Comparison of ENCODE assay signal across 7 mouse cellular contexts in the genomic region with DNA sequence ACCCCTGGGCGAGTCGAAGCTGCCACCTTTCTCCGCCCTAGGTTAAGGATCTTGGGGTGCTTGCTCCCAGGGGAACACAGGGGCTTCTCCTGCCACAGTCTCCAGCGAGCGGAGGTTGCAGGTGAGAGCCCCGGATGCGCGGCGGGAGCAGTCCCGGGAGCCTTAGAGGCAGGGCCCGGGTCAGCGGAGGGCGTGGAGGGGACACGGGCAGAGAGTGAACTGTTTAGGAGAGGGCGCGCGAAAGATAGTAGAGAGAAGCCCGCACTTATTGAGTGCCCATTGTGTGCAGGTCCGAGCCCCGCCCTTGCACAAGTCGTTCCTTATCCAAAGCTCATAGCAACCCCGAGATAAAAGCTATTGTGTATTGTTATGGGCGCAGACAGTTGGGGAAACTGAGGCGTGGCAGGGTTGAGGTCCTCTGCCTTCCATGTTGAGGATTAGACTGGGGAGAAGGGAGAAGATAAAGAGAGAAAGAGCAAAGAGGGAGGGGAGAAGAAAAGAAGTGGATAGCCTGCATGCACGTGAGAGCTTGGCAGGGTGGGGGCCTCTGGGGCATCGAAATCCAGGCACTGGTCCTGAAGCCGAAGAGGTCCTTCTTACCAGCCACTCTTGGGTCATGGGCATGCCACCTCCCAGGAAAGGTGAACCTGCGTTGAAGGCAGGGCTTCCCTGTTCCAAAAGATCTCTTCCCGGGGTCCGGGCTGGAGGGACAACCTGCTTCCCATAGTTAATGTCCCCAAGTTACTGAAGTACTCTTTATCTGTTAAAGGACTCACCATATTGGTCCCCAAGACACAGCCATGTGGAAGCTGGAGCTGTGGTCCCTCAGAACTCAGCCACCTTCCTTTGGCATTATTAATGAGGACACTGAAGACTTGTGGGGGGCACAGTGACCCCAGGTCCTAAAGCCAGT. TPM values are rescaled to one million over a fixed set of nuclear protein-coding genes. Genes with fewer than 3 reads are reported as not detected.
DNase-seq lines count a peak whose midpoint lies in the region; ATAC-seq and TF ChIP-seq lines count a peak whose summit lies in the region.

No protein-coding gene starts in this region.

- no peak for ATAC-seq in forebrain, embryonic 13.5 days
- ATAC-seq in midbrain, embryonic 13.5 days: 0 out of 2 replicates have a peak, but pooled peaks have one; percentile 0

- peak overlapping the region; percentile 87 for H3K9ac ChIP-seq in forebrain, embryonic 13.5 days
- peak overlapping the region; percentile 86 for H3K9ac ChIP-seq in midbrain, embryonic 13.5 days (replicated peaks)

- peak overlapping the region; percentile 79 for H3K4me2 ChIP-seq in forebrain, embryonic 13.5 days
- peak overlapping the region; percentile 80 for H3K4me2 ChIP-seq in midbrain, embryonic 13.5 days (replicated peaks)

- H3K4me3 ChIP-seq in thymus, adult 2 months (ENCODE audit: control insufficient read depth, insufficient read depth, low read length): peak overlapping the region; percentile 59
- peak overlapping the region; percentile 69 for H3K4me3 ChIP-seq in forebrain, embryonic 13.5 days
- peak overlapping the region; percentile 69 for H3K4me3 ChIP-seq in midbrain, embryonic 13.5 days (replicated peaks)

- TF ChIP-seq POLR2A in thymus, adult 2 months (IDR thresholded peaks at IDR 0.05; ENCODE audit: control insufficient read depth, extremely low read depth, insufficient read depth, low read length, poor library complexity): no peak

- peaks cover 8% of the 10 kb centered on the region; the same call in 1 of the 2 replicates for H3K27me3 ChIP-seq in thymus, adult 2 months (ENCODE audit: control insufficient read depth, insufficient read depth, low read length)
- H3K27me3 ChIP-seq in forebrain, embryonic 13.5 days: 0 out of 2 replicates have a peak, but pooled peaks cover 9% of the 10 kb centered on the region
- H3K27me3 ChIP-seq in midbrain, embryonic 13.5 days: no peaks in the 10 kb centered on the region

- DNase-seq in thymus, adult 2 months: peak; percentile 33
- DNase-seq in thymus, postnatal 0 days (ENCODE audit: low spot score): no peak
- peak; percentile 55 for DNase-seq in kidney, postnatal 10 days
- DNase-seq in retina, embryonic 14.5 days (ENCODE audit: low spot score): no peak
- DNase-seq in right cerebral cortex, postnatal 36 days (ENCODE audit: low spot score in 2 of 2): no peak

- no peak for TF ChIP-seq CTCF in thymus, adult 2 months (IDR thresholded peaks at IDR 0.05; ENCODE audit: borderline replicate concordance, control insufficient read depth, extremely low read depth, insufficient read depth, low read length, poor library complexity)

- H3K27ac ChIP-seq in thymus, adult 2 months (ENCODE audit: control insufficient read depth, insufficient read depth, low read length): no peak overlapping the region
- H3K27ac ChIP-seq in forebrain, embryonic 13.5 days: peak overlapping the region; percentile 31
- peak overlapping the region; percentile 98 for H3K27ac ChIP-seq in midbrain, embryonic 13.5 days

- WGBS in thymus, adult 2 months: 22% methylated on average over 30 of the region's 30 CpGs
- WGBS in forebrain, embryonic 13.5 days: 9% methylated on average over 30 of the region's 30 CpGs
- WGBS in midbrain, embryonic 13.5 days: 12% methylated on average over 30 of the region's 30 CpGs

- no peaks in the 10 kb centered on the region for H3K36me3 ChIP-seq in thymus, adult 2 months (ENCODE audit: control insufficient read depth, insufficient read depth, low read length)
- H3K36me3 ChIP-seq in forebrain, embryonic 13.5 days (ENCODE audit: poor library complexity, severe bottlenecking): peaks cover 3% of the 10 kb centered on the region
- peaks cover 4% of the 10 kb centered on the region for H3K36me3 ChIP-seq in midbrain, embryonic 13.5 days

- H3K4me1 ChIP-seq in thymus, adult 2 months (replicated peaks; ENCODE audit: control insufficient read depth, insufficient read depth, low read length): peaks cover 19% of the 10 kb centered on the region
- H3K4me1 ChIP-seq in forebrain, embryonic 13.5 days: peaks cover 48% of the 10 kb centered on the region
- H3K4me1 ChIP-seq in midbrain, embryonic 13.5 days (replicated peaks): peaks cover 55% of the 10 kb centered on the region

- H3K9me3 ChIP-seq in forebrain, embryonic 13.5 days (replicated peaks): no peaks in the 10 kb centered on the region
- H3K9me3 ChIP-seq in midbrain, embryonic 13.5 days: no peaks in the 10 kb centered on the region

RNA-seq across cellular contexts. Expression of a gene that starts 1.1 kb away (rescaled TPM):
- 13.9 and 18.5 TPM in 2 replicates for polyA plus RNA-seq in thymus, adult 2 months (2012; rRNA removed)
- 2.9 and 3.1 TPM in 2 replicates for polyA plus RNA-seq in thymus, postnatal 0 days (2015; fragmentation: Nextera tagmentation; extraction: Ambion mirVana)
- polyA plus RNA-seq in forebrain, embryonic 13.5 days (2015; fragmentation: Nextera tagmentation; extraction: Ambion mirVana): 28.1 and 32.8 TPM in 2 replicates
- 42.5 and 46.4 TPM in 2 replicates for polyA plus RNA-seq in midbrain, embryonic 13.5 days (2015; fragmentation: Nextera tagmentation; extraction: Ambion mirVana)

RNA-seq across cellular contexts. Expression of a gene that starts 29.3 kb away (rescaled TPM):
- polyA plus RNA-seq in thymus, adult 2 months (2012; rRNA removed): 53.3 and 66.1 TPM in 2 replicates
- polyA plus RNA-seq in thymus, postnatal 0 days (2015; fragmentation: Nextera tagmentation; extraction: Ambion mirVana): 73.2 and 96.8 TPM in 2 replicates
- 261 and 291 TPM in 2 replicates for polyA plus RNA-seq in forebrain, embryonic 13.5 days (2015; fragmentation: Nextera tagmentation; extraction: Ambion mirVana)
- 244 and 284 TPM in 2 replicates for polyA plus RNA-seq in midbrain, embryonic 13.5 days (2015; fragmentation: Nextera tagmentation; extraction: Ambion mirVana)

Comparison
In these comparisons a context has a peak if more than half of its experiments do, and no peak if none do; other contexts are left out.
1. DNase-seq: peak in thymus, adult 2 months (single experiment) and kidney, postnatal 10 days (single experiment); none in thymus, postnatal 0 days (single experiment), retina, embryonic 14.5 days (single experiment) and right cerebral cortex, postnatal 36 days (0 of 2).
2. Peak in every context shown above with its lines, with median percentiles within 50 percentile points of each other: H3K4me3 ChIP-seq.